Comparison of ENCODE assay signal across 21 mouse cellular contexts in the genomic region with DNA sequence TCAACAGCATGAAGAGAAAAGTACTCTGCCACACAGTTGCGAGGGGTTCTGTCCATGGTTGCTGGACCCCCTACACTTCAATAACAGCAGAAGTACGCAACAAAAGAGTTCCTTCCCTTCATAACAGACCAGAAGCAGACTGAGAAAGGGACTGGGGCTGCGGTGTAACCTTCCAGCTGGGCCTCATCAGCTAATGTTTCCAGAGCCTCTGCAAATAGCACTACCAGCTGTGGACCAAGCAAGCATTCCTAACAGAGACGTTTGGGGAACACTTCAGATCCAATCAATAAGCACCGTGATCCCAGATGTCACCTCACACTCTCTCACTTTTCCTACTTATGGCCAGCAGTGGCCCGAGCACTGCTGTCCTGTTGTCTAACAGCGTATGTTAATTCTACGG. TPM values are rescaled to one million over a fixed set of nuclear protein-coding genes. Genes with fewer than 3 reads are reported as not detected.
"Had no signal": no experiment of that assay in that cellular context is flagged by ENCODE, and none has a peak within 500 bp of the region (broad histone marks: within the 10 kb centered on the region; RNA-seq: fewer than 3 reads in every experiment).

No protein-coding gene starts in this region.

- H3K27me3 ChIP-seq: intestine, embryonic 15.5 days; liver, embryonic 15.5 days; neural tube, embryonic 15.5 days had no signal

- H3K4me3 ChIP-seq: intestine, embryonic 15.5 days; limb, embryonic 13.5 days; liver, embryonic 15.5 days; midbrain, embryonic 10.5 days; myocyte; neural tube, embryonic 15.5 days had no signal

- H3K4me2 ChIP-seq: intestine, embryonic 15.5 days; limb, embryonic 13.5 days; liver, embryonic 11.5 days; liver, embryonic 15.5 days; neural tube, embryonic 15.5 days had no signal

- DNase-seq: kidney, adult 8-10 months; kidney, postnatal 14 days; layer of hippocampus, adult 9-11 months; layer of hippocampus, postnatal 36 days; lung, adult 2 months; midbrain, embryonic 14.5 days; right cerebral cortex, adult 18-20 months; right cerebral cortex, postnatal 25 days; thymus, postnatal 36 days had no signal

- H3K36me3 ChIP-seq: intestine, embryonic 15.5 days; limb, embryonic 13.5 days; liver, embryonic 15.5 days; midbrain, embryonic 10.5 days; neural tube, embryonic 15.5 days had no signal

- H3K27ac ChIP-seq: hindbrain, postnatal 0 days; intestine, embryonic 15.5 days; limb, embryonic 13.5 days; liver, embryonic 15.5 days; midbrain, embryonic 10.5 days; neural tube, embryonic 15.5 days had no signal

- H3K9me3 ChIP-seq: intestine, embryonic 15.5 days; limb, embryonic 13.5 days; liver, embryonic 15.5 days; midbrain, embryonic 10.5 days; neural tube, embryonic 15.5 days had no signal

- H3K4me1 ChIP-seq: intestine, embryonic 15.5 days; liver, embryonic 15.5 days; midbrain, embryonic 10.5 days had no signal

- H3K9ac ChIP-seq: intestine, embryonic 15.5 days; limb, embryonic 13.5 days; liver, embryonic 15.5 days; neural tube, embryonic 15.5 days had no signal

- ATAC-seq: hindbrain, postnatal 0 days; intestine, embryonic 15.5 days had no signal

RNA-seq across cellular contexts. Expression of a gene that starts 34.1 kb away (rescaled TPM):
- polyA plus RNA-seq: hindbrain, postnatal 0 days; intestine, embryonic 15.5 days; limb, embryonic 13.5 days; liver, embryonic 11.5 days; liver, embryonic 15.5 days; lung, adult 2 months; midbrain, embryonic 10.5 days; midbrain, embryonic 14.5 days; myocyte; neural tube, embryonic 11.5 days; neural tube, embryonic 15.5 days; small intestine, adult 2 months; stomach, embryonic 16.5 days; thymus, postnatal 0 days had no signal

RNA-seq across cellular contexts. Expression of a gene that starts 37.3 kb away (rescaled TPM):
- polyA plus RNA-seq: hindbrain, postnatal 0 days; intestine, embryonic 15.5 days; limb, embryonic 13.5 days; liver, embryonic 11.5 days; liver, embryonic 15.5 days; lung, adult 2 months; midbrain, embryonic 10.5 days; midbrain, embryonic 14.5 days; myocyte; neural tube, embryonic 11.5 days; neural tube, embryonic 15.5 days; small intestine, adult 2 months; stomach, embryonic 16.5 days; thymus, postnatal 0 days had no signal

RNA-seq across cellular contexts. Expression of a gene that starts 40.5 kb away (rescaled TPM):
- polyA plus RNA-seq: hindbrain, postnatal 0 days; intestine, embryonic 15.5 days; limb, embryonic 13.5 days; liver, embryonic 11.5 days; liver, embryonic 15.5 days; lung, adult 2 months; midbrain, embryonic 10.5 days; midbrain, embryonic 14.5 days; myocyte; neural tube, embryonic 11.5 days; neural tube, embryonic 15.5 days; small intestine, adult 2 months; stomach, embryonic 16.5 days; thymus, postnatal 0 days had no signal

RNA-seq across cellular contexts. Expression of a gene that starts 43.7 kb away (rescaled TPM):
- polyA plus RNA-seq: hindbrain, postnatal 0 days; intestine, embryonic 15.5 days; limb, embryonic 13.5 days; liver, embryonic 11.5 days; liver, embryonic 15.5 days; lung, adult 2 months; midbrain, embryonic 10.5 days; midbrain, embryonic 14.5 days; myocyte; neural tube, embryonic 11.5 days; neural tube, embryonic 15.5 days; small intestine, adult 2 months; stomach, embryonic 16.5 days; thymus, postnatal 0 days had no signal

RNA-seq across cellular contexts. Expression of a gene that starts 46.8 kb away (rescaled TPM):
- polyA plus RNA-seq: hindbrain, postnatal 0 days; intestine, embryonic 15.5 days; limb, embryonic 13.5 days; liver, embryonic 11.5 days; liver, embryonic 15.5 days; lung, adult 2 months; midbrain, embryonic 10.5 days; midbrain, embryonic 14.5 days; myocyte; neural tube, embryonic 11.5 days; neural tube, embryonic 15.5 days; small intestine, adult 2 months; stomach, embryonic 16.5 days; thymus, postnatal 0 days had no signal
